Mouse (Mus musculus) limb, embryonic 13.5 days (tissue): ENCODE measurements around the gene Eml4. TPM values are rescaled to one million over a fixed set of nuclear protein-coding genes. Genes with fewer than 3 reads are reported as not detected.

Source experiments
- ATAC-seq: fragments of 200-750 bp; cut with Nextera tagmentation; 2 replicates; pipeline ENCODE4 v1.8.0; 2017; ENCODE audit warnings: low read depth, moderate number of reproducible peaks, moderate TSS enrichment; ENCODE audit not compliant: low FRiP score
- H3K27ac ChIP-seq: fragments of 300-500 bp; sonication (generic); 2 replicates; pipeline ENCODE4 v1.5.1; 2015; ENCODE audit warnings: inconsistent platforms, mild to moderate bottlenecking, moderate library complexity
- H3K27me3 ChIP-seq: fragments of 300-500 bp; sonication (generic); 2 replicates; pipeline ENCODE4 v1.6.1; 2015; ENCODE audit warnings: mild to moderate bottlenecking, inconsistent platforms
- H3K36me3 ChIP-seq: fragments of 300-500 bp; sonication (generic); 2 replicates; pipeline ENCODE4 v1.6.1; 2015; ENCODE audit warnings: inconsistent platforms, mild to moderate bottlenecking, moderate library complexity
- H3K4me1 ChIP-seq: fragments of 300-500 bp; sonication (generic); 2 replicates; pipeline ENCODE4 v1.6.1; 2015; ENCODE audit warnings: inconsistent platforms
- H3K4me2 ChIP-seq: fragments of 300-500 bp; sonication (generic); replicated peaks from 2 replicates; pipeline ENCODE4 v1.6.1; 2015; ENCODE audit warnings: inconsistent platforms, mild to moderate bottlenecking, moderate library complexity
- H3K4me3 ChIP-seq: fragments of 300-500 bp; sonication (generic); 2 replicates; pipeline ENCODE4 v1.5.1; 2015; ENCODE audit warnings: moderate library complexity, mild to moderate bottlenecking, inconsistent platforms
- H3K9ac ChIP-seq: fragments of 300-500 bp; sonication (generic); 2 replicates; pipeline ENCODE4 v1.6.1; 2015; ENCODE audit warnings: mild to moderate bottlenecking, inconsistent platforms
- H3K9me3 ChIP-seq: fragments of 300-500 bp; sonication (generic); 2 replicates; pipeline ENCODE4 v1.6.1; 2016; ENCODE audit warnings: inconsistent platforms
- WGBS: fragments of 180-500 bp; shearing (Covaris S2); methylation state at CpG from one replicate; pipeline ENCODE4 v1.1.7; 2015; 5-methylcytosine and 5-hydroxymethylcytosine counted together
- polyA plus RNA-seq: library from polyadenylated mRNA; unstranded; fragments of >200 nt; fragmentation: Nextera tagmentation; extraction: Ambion mirVana; gene quantifications from 2 replicates; pipeline ENCODE4 v1.2.1, GENCODE M21; 2015

The Eml4 gene
- polyA plus RNA-seq, 1 experiment from 2014 or later: 46.8 TPM

DNA sequence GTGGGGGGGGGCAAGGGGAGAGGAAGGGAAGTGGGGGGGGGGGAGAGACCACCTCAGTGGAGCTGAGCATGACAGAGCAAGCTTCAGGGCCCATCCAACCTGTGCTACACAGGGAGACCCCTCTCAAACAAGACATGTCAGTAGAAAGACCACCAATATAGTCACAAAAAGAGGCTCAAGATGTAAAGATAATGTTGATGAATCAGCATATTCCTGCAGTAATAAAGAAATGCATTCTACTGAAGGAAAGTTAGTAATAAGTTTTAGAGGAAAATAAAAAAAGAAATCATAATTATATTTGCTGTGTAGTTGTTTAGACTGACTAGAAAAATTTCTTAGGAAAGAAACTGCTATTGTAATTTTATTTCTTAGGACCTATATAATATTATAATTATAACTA lies 23.4 kb downstream of the Eml4 start:
- no peak for ATAC-seq
- H3K27ac ChIP-seq: no peak overlapping the region
- H3K4me1 ChIP-seq: peaks cover 10% of the 10 kb centered on the region
- H3K9me3 ChIP-seq: no peaks in the 10 kb centered on the region
- H3K36me3 ChIP-seq: no peaks in the 10 kb centered on the region
- H3K9ac ChIP-seq: no peak overlapping the region
- H3K4me2 ChIP-seq: no peak overlapping the region
- H3K4me3 ChIP-seq: no peak overlapping the region
- no peaks in the 10 kb centered on the region for H3K27me3 ChIP-seq

DNA sequence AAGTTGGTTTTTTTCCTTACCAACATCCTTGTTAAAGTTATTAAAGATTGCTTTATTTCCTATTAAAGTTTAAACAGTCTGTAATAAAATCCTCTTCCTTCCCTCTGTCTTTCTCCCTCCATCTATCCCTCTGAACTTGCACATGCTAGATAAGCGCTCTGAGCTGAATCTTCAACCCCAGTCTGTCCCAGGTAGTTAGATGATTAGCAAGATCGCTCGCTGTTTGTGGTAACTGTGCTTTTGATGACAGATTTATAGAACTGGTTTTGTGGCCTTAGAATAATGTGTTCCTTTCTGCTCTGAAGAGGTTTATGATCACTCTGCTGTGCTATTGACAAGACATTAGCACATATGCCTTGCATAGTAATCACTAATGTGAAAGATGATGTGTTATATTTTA lies 25.1 kb downstream of the Eml4 start:
- ATAC-seq: no peak
- Histone ChIP-seq H3K36me3 (no peaks in the 10 kb centered on the region), H3K9ac (no peak overlapping the region), H3K27ac (no peak overlapping the region), H3K4me2 (no peak overlapping the region), H3K4me3 (no peak overlapping the region), H3K27me3 (no peaks in the 10 kb centered on the region), H3K9me3 (no peaks in the 10 kb centered on the region), H3K4me1 (peaks cover 10% of the 10 kb centered on the region)
- 39% methylated on average over 3 of the region's 3 CpGs for WGBS

- Histone ChIP-seq H3K9ac (no peak overlapping the region), H3K9me3 (no peaks in the 10 kb centered on the region), H3K27ac (no peak overlapping the region), H3K27me3 (no peaks in the 10 kb centered on the region), H3K4me3 (no peak overlapping the region), H3K4me1 (peaks cover 10% of the 10 kb centered on the region), H3K4me2 (no peak overlapping the region), H3K36me3 (no peaks in the 10 kb centered on the region)
- ATAC-seq: no peak
- 73% methylated on average over 4 of the region's 4 CpGs for WGBS
Measured at GRCm38 (mm10) chr17:83376801-83377200, 26.1 kb downstream of the Eml4 start.

DNA sequence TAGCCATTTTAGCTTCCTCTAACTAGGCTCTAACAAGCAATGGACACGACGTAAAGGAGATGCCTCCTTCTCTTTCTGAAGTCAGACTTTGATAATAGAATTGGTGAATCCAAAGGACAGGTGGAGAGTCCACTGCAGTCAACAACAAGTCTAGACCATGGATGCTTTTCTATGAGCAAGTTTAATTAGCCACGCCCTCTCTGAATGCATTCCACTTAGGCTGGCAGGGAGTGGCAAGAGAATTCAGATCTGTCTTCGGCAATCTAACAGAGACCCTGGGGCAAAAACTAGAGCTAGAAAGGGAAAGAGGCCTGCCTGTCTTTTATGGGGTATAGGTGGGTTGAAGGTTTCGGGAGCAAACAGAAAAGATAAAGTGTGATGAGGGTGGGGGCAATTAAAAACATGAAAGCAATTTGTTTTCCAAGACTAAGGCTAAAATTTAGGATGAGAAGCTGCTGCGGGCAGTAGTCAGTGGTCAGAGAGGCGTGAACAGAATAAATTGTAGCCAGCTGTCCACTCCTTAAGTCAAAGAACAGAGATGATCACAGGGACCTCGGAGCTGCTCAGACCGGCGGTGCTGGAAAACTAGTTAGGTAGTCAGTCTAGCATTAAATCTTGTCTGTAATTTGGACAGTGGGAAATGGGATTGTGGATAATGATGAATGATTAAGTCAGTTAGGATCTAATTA lies 27.2 kb downstream of the Eml4 start:
- Histone ChIP-seq H3K27me3 (no peaks in the 10 kb centered on the region), H3K27ac (no peak overlapping the region), H3K9ac (no peak overlapping the region), H3K36me3 (no peaks in the 10 kb centered on the region), H3K4me1 (peaks cover 10% of the 10 kb centered on the region), H3K4me2 (no peak overlapping the region), H3K9me3 (no peaks in the 10 kb centered on the region), H3K4me3 (no peak overlapping the region)
- no peak for ATAC-seq
- WGBS: 50% methylated on average over 10 of the region's 10 CpGs

- ATAC-seq: no peak
Measured at GRCm38 (mm10) chr17:83378444-83378762, 27.7 kb downstream of the Eml4 start.

GRCm38 (mm10) chr17:83379366-83379765 lies 28.6 kb downstream of the Eml4 start:
- no peak for ATAC-seq
- H3K9ac ChIP-seq: no peak overlapping the region
- no peak overlapping the region for H3K27ac ChIP-seq
- H3K27me3 ChIP-seq: no peaks in the 10 kb centered on the region
- no peak overlapping the region for H3K4me3 ChIP-seq
- no peak overlapping the region for H3K4me2 ChIP-seq
- WGBS: 93% methylated on average over 2 of the region's 2 CpGs
- H3K9me3 ChIP-seq: no peaks in the 10 kb centered on the region
- H3K36me3 ChIP-seq: no peaks in the 10 kb centered on the region
- H3K4me1 ChIP-seq: peaks cover 10% of the 10 kb centered on the region

More at GRCm38 (mm10) chr17:83378444-83378762, 27.7 kb downstream of the Eml4 start:
- Histone ChIP-seq H3K27ac (no peak overlapping the region), H3K36me3 (no peaks in the 10 kb centered on the region), H3K4me3 (no peak overlapping the region), H3K9ac (no peak overlapping the region), H3K4me2 (no peak overlapping the region), H3K4me1 (peaks cover 10% of the 10 kb centered on the region), H3K27me3 (no peaks in the 10 kb centered on the region), H3K9me3 (no peaks in the 10 kb centered on the region)
- 56% methylated on average over 4 of the region's 4 CpGs for WGBS

DNA sequence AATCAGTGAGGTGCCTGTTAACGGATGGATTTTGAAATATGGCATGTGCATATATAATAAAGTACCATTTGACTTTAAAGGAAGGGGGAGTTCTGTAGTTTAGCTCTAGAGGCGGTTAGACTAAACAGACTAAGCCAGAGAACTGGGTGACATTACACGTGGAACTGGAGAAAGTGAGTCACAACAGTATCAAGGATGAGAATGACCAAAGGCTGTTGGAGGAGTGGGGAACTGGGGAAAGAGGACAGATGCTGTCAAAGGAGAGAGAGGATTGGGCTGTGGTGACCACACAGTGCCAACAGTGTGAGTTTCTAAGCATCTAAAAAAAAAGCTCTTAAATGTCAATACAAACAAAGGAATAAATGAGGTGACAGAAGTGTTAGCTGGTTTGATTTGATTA lies 29.1 kb downstream of the Eml4 start:
- peaks cover 10% of the 10 kb centered on the region for H3K4me1 ChIP-seq
- ATAC-seq: no peak
- no peaks in the 10 kb centered on the region for H3K27me3 ChIP-seq
- H3K4me2 ChIP-seq: no peak overlapping the region
- H3K9me3 ChIP-seq: no peaks in the 10 kb centered on the region
- H3K4me3 ChIP-seq: no peak overlapping the region
- WGBS: 81% methylated on average over 3 of the region's 3 CpGs
- H3K36me3 ChIP-seq: no peaks in the 10 kb centered on the region
- H3K9ac ChIP-seq: no peak overlapping the region
- H3K27ac ChIP-seq: no peak overlapping the region

GRCm38 (mm10) chr17:83382752-83383151 lies 32.0 kb downstream of the Eml4 start:
- Histone ChIP-seq H3K36me3 (no peaks in the 10 kb centered on the region), H3K27ac (no peak overlapping the region), H3K27me3 (no peaks in the 10 kb centered on the region), H3K9me3 (no peaks in the 10 kb centered on the region), H3K4me1 (peaks cover 9% of the 10 kb centered on the region), H3K4me3 (no peak overlapping the region), H3K9ac (no peak overlapping the region), H3K4me2 (no peak overlapping the region)
- WGBS: 90% methylated on average over 5 of the region's 5 CpGs
- no peak for ATAC-seq

DNA sequence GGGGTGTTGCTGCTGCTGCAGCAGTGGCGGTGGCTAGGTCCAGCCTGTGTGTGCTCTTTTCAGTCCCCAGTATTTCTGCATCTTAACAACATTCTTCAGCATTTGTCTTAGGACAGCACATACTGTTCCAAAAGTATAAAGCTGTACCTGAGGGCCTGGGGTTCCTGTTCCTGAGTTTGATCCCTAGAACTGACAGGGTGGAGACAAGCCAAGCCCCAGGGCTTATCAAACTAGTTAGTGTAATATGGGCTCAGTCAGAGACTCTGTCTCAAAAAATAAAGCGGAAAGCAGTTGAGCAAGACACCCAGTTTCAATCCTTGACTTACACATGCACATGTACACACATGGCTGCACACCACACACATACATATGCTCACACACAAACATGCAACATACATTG lies 34.2 kb downstream of the Eml4 start:
- no peak overlapping the region for H3K27ac ChIP-seq
- no peak for ATAC-seq
- 97% methylated on average over 2 of the region's 2 CpGs for WGBS
- H3K9me3 ChIP-seq: no peaks in the 10 kb centered on the region
- no peak overlapping the region for H3K9ac ChIP-seq
- no peaks in the 10 kb centered on the region for H3K36me3 ChIP-seq
- no peaks in the 10 kb centered on the region for H3K27me3 ChIP-seq
- H3K4me2 ChIP-seq: no peak overlapping the region
- no peaks in the 10 kb centered on the region for H3K4me1 ChIP-seq
- H3K4me3 ChIP-seq: no peak overlapping the region

DNA sequence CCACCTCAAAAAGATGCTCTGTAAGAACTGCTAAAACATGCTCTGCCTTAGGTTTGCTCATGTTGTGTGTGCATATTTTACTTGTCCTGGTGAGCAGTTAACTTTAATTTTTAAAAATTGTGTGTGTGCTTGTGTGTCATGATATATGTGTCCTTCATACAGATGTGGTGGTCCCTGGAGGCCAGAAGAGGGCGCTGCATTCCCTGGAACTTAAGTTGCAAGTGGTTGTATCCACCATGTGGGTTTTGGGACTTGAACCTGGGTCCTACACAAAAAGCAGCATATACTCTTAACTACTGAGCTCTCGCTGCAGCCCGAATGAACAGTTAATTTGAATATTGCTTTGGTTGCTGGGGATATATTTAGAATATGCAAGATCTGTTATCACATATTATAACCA lies 36.4 kb downstream of the Eml4 start:
- H3K4me3 ChIP-seq: no peak overlapping the region
- H3K36me3 ChIP-seq: no peaks in the 10 kb centered on the region
- H3K27ac ChIP-seq: no peak overlapping the region
- 85% methylated on average over 3 of the region's 3 CpGs for WGBS
- ATAC-seq: no peak
- no peak overlapping the region for H3K4me2 ChIP-seq
- no peak overlapping the region for H3K9ac ChIP-seq
- H3K27me3 ChIP-seq: no peaks in the 10 kb centered on the region
- 0 out of 2 replicates have a peak, but pooled peaks cover 2% of the 10 kb centered on the region for H3K4me1 ChIP-seq
- H3K9me3 ChIP-seq: no peaks in the 10 kb centered on the region

GRCm38 (mm10) chr17:83394013-83394412 lies 43.3 kb downstream of the Eml4 start:
- Histone ChIP-seq H3K27me3 (no peaks in the 10 kb centered on the region), H3K36me3 (no peaks in the 10 kb centered on the region), H3K4me3 (no peak overlapping the region), H3K4me2 (no peak overlapping the region), H3K4me1 (peaks cover 6% of the 10 kb centered on the region; the same call in 1 of the 2 replicates), H3K9me3 (no peaks in the 10 kb centered on the region), H3K9ac (no peak overlapping the region), H3K27ac (no peak overlapping the region)
- ATAC-seq: no peak
- 94% methylated on average over 3 of the region's 3 CpGs for WGBS

GRCm38 (mm10) chr17:83397571-83398100 lies 46.9 kb downstream of the Eml4 start:
- Histone ChIP-seq H3K27ac (0 out of 2 replicates have a peak overlapping the region, but pooled peaks have one; percentile 4), H3K9me3 (no peaks in the 10 kb centered on the region), H3K4me2 (no peak overlapping the region), H3K4me1 (peaks cover 16% of the 10 kb centered on the region), H3K4me3 (no peak overlapping the region), H3K27me3 (no peaks in the 10 kb centered on the region), H3K9ac (no peak overlapping the region), H3K36me3 (no peaks in the 10 kb centered on the region)
- 53% methylated on average over 6 of the region's 6 CpGs for WGBS
- ATAC-seq: no peak

DNA sequence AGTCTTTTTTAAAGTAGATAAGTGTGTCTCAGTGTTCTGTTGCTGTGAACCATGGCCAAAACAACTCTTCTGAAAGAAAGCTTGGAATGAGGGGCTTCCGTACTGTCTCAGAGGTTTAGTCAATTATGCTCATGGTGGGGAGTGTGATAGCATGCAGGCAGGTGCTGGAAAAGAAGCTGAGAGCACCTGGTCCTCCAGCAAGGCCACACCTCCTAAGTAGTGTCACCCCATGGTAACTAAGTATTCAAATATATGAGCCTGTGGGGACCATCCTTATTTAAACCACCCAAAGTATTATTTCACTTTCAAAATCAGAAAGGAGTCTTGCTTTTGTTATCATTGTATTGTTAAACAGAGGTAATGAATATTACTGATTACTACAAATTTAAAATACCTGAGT lies 48.0 kb downstream of the Eml4 start:
- Histone ChIP-seq H3K27ac (no peak overlapping the region), H3K9me3 (no peaks in the 10 kb centered on the region), H3K27me3 (no peaks in the 10 kb centered on the region), H3K4me2 (no peak overlapping the region), H3K4me3 (no peak overlapping the region), H3K9ac (no peak overlapping the region), H3K36me3 (peaks cover 8% of the 10 kb centered on the region), H3K4me1 (peaks cover 16% of the 10 kb centered on the region)
- no peak for ATAC-seq
- WGBS: 94% methylated on average over 1 of the region's 1 CpGs
